Mouse (Mus musculus): Measurements from ENCODE around the gene AC131692.1.
"Not testable (repeated sequence)": the region's sequence is repeated elsewhere in the genome, so short reads cannot be mapped to it uniquely, and the experiment has no call there.

Gene AC131692.1

GRCm38 (mm10) chr19:6117346-6117985 lies 23.2 kb downstream of the AC131692.1 start:
- DNase-seq (ENCODE audit: low read depth, low spot score) = no peak

- DNase-seq (ENCODE audit: low read depth, low spot score) = peak; percentile 82
Measured at GRCm38 (mm10) chr19:6117986-6118676, 23.9 kb downstream of the AC131692.1 start, which contains the start of gene Sac3d1. TSS of gene Sac3d1 (minus strand) at chr19:6118650.

- DNase-seq (ENCODE audit: low read depth, low spot score) = no peak
Measured at GRCm38 (mm10) chr19:6118677-6119185, 24.5 kb downstream of the AC131692.1 start.

- DNase-seq (ENCODE audit: low read depth, low spot score) = no peak
Measured at GRCm38 (mm10) chr19:6121761-6122160, 27.5 kb downstream of the AC131692.1 start.

GRCm38 (mm10) chr19:6123330-6123729 lies 29.1 kb downstream of the AC131692.1 start:
- DNase-seq (ENCODE audit: low read depth, low spot score) = no peak

- no peak for DNase-seq (ENCODE audit: low read depth, low spot score)
Measured at GRCm38 (mm10) chr19:6124898-6125297, 30.7 kb downstream of the AC131692.1 start.

GRCm38 (mm10) chr19:6126289-6126688 lies 32.1 kb downstream of the AC131692.1 start:
- DNase-seq (ENCODE audit: low read depth, low spot score) = peak; percentile 47

- DNase-seq (ENCODE audit: low read depth, low spot score) = no peak
Measured at GRCm38 (mm10) chr19:6126789-6127580, 32.8 kb downstream of the AC131692.1 start.

GRCm38 (mm10) chr19:6127760-6128341 lies 33.6 kb downstream of the AC131692.1 start, which contains the start of gene Snx15:
TSS of gene Snx15 (minus strand) at chr19:6128304.
- peak; percentile 91 for DNase-seq (ENCODE audit: low read depth, low spot score)

GRCm38 (mm10) chr19:6130414-6131128 lies 36.4 kb downstream of the AC131692.1 start:
- not testable (repeated sequence) for DNase-seq (ENCODE audit: low read depth, low spot score)

GRCm38 (mm10) chr19:6132171-6132827 lies 38.1 kb downstream of the AC131692.1 start:
- DNase-seq (ENCODE audit: low read depth, low spot score) = no peak

- not testable (repeated sequence) for DNase-seq (ENCODE audit: low read depth, low spot score)
Measured at GRCm38 (mm10) chr19:6133197-6133596, 39.0 kb downstream of the AC131692.1 start.

GRCm38 (mm10) chr19:6136397-6136796 lies 42.2 kb downstream of the AC131692.1 start:
- DNase-seq (ENCODE audit: low read depth, low spot score) = no peak

- no peak for DNase-seq (ENCODE audit: low read depth, low spot score)
Measured at GRCm38 (mm10) chr19:6139701-6140100, 45.5 kb downstream of the AC131692.1 start.

- no peak for DNase-seq (ENCODE audit: low read depth, low spot score)
Measured at GRCm38 (mm10) chr19:6140374-6140677, 46.1 kb downstream of the AC131692.1 start.

- peak; percentile 91 for DNase-seq (ENCODE audit: low read depth, low spot score)
Measured at GRCm38 (mm10) chr19:6140678-6141393, 46.6 kb downstream of the AC131692.1 start, which contains the start of gene Batf2. TSS of gene Batf2 (plus strand) at chr19:6140983.

- peak; percentile 82 for DNase-seq (ENCODE audit: low read depth, low spot score)
Measured at GRCm38 (mm10) chr19:6141394-6141749, 47.2 kb downstream of the AC131692.1 start, which contains the start of gene Arl2. TSS of gene Arl2 (minus strand) at chr19:6141548.

GRCm38 (mm10) chr19:6144842-6145241 lies 50.6 kb downstream of the AC131692.1 start:
- DNase-seq (ENCODE audit: low read depth, low spot score) = no peak
